Mouse (Mus musculus) forebrain, embryonic 14.5 days (tissue): ENCODE data around the gene Egln2. TPM values are rescaled to one million over a fixed set of nuclear protein-coding genes. Genes with fewer than 3 reads are reported as not detected.

Experiments
- ATAC-seq: fragments of 200-750 bp; cut with Nextera tagmentation; 2 replicates; pipeline ENCODE4 v1.8.0; 2017; ENCODE audit warnings: mild to moderate bottlenecking, moderate library complexity
- DNase-seq: peaks from one replicate; pipeline ENCODE4 v3.0.0-alpha.2; 2015; ENCODE audit warnings: low spot score
- H3K27ac ChIP-seq: fragments of 300-500 bp; sonication (generic); 2 replicates; pipeline ENCODE4 v1.5.1; 2014; ENCODE audit warnings: low read depth, mild to moderate bottlenecking, control low read depth, low read length, moderate library complexity
- H3K27me3 ChIP-seq: fragments of 300-500 bp; sonication (generic); replicated peaks from 2 replicates; pipeline ENCODE4 v1.6.1; 2014; ENCODE audit warnings: low read length, control low read depth, mixed read lengths; ENCODE audit not compliant: control insufficient read depth, insufficient read depth
- H3K36me3 ChIP-seq: fragments of 300-500 bp; sonication (generic); 2 replicates; pipeline ENCODE4 v1.6.1; 2014; ENCODE audit warnings: low read length, control low read depth; ENCODE audit not compliant: control insufficient read depth, insufficient read depth
- H3K4me1 ChIP-seq: fragments of 300-500 bp; sonication (generic); 2 replicates; pipeline ENCODE4 v1.6.1; 2014; ENCODE audit warnings: antibody characterized with exemption, low read length, control low read depth; ENCODE audit not compliant: control insufficient read depth, insufficient read depth
- H3K4me2 ChIP-seq: fragments of 300-500 bp; sonication (generic); 2 replicates; pipeline ENCODE4 v1.6.1; 2014; ENCODE audit warnings: mild to moderate bottlenecking, control low read depth, low read length
- H3K4me3 ChIP-seq: fragments of 300-500 bp; sonication (generic); 2 replicates; pipeline ENCODE4 v1.5.1; 2014; ENCODE audit warnings: low read depth, low read length, control low read depth
- H3K9ac ChIP-seq: fragments of 300-500 bp; sonication (generic); 2 replicates; pipeline ENCODE4 v1.6.1; 2014; ENCODE audit warnings: mild to moderate bottlenecking, low read length, control low read depth, moderate library complexity
- H3K9me3 ChIP-seq: fragments of 300-500 bp; sonication (generic); replicated peaks from 2 replicates; pipeline ENCODE4 v1.6.1; 2016; ENCODE audit warnings: low read length, control low read depth, mixed read lengths; ENCODE audit not compliant: control insufficient read depth
- WGBS: fragments of 180-500 bp; shearing (Covaris S2); extraction: QIAGEN DNeasy Blood & Tissue Kit; methylation state at CpG from one replicate; pipeline ENCODE4 v1.1.7; 2014; 5-methylcytosine and 5-hydroxymethylcytosine counted together
- microRNA counts: library from miRNA; unstranded; fragments of <30 nt; microRNA quantifications from one replicate; lab custom pipeline; 2016
- microRNA-seq: library from miRNA; unstranded; fragments of <30 nt; microRNA quantifications from one replicate; pipeline ENCODE4, GENCODE M21; 2016
- polyA plus RNA-seq: library from polyadenylated mRNA; unstranded; fragments of >200 nt; fragmentation: Nextera tagmentation; extraction: Ambion mirVana; gene quantifications from 2 replicates; pipeline ENCODE4 v1.2.1, GENCODE M21; 2014

Egln2 gene
- polyA plus RNA-seq, 1 experiment from 2014 or later = 42.2 TPM

GRCm38 (mm10) chr7:27111987-27112386, 54.6 kb downstream of the Egln2 start:
- Histone ChIP-seq H3K9me3 (no peaks in the 10 kb centered on the region), H3K27ac (no peak overlapping the region), H3K36me3 (no peaks in the 10 kb centered on the region), H3K27me3 (no peaks in the 10 kb centered on the region), H3K9ac (no peak overlapping the region), H3K4me3 (no peak overlapping the region), H3K4me2 (no peak overlapping the region), H3K4me1 (no peaks in the 10 kb centered on the region)
- no peak for ATAC-seq
- 84% methylated on average over 3 of the region's 3 CpGs for WGBS
- no peak for DNase-seq

GRCm38 (mm10) chr7:27111038-27111437, 55.6 kb downstream of the Egln2 start:
- no peak for DNase-seq

GRCm38 (mm10) chr7:27110327-27110726, 56.3 kb downstream of the Egln2 start:
- H3K4me2 ChIP-seq = no peak overlapping the region
- DNase-seq = no peak
- no peak overlapping the region for H3K27ac ChIP-seq
- H3K9ac ChIP-seq = no peak overlapping the region
- no peaks in the 10 kb centered on the region for H3K36me3 ChIP-seq
- no peak for ATAC-seq
- H3K4me1 ChIP-seq = no peaks in the 10 kb centered on the region
- H3K4me3 ChIP-seq = no peak overlapping the region
- no peaks in the 10 kb centered on the region for H3K27me3 ChIP-seq
- H3K9me3 ChIP-seq = no peaks in the 10 kb centered on the region

More at GRCm38 (mm10) chr7:27111038-27111437, 55.6 kb downstream of the Egln2 start:
- Histone ChIP-seq H3K9ac (no peak overlapping the region), H3K36me3 (no peaks in the 10 kb centered on the region), H3K9me3 (no peaks in the 10 kb centered on the region), H3K4me2 (no peak overlapping the region), H3K27ac (no peak overlapping the region), H3K27me3 (no peaks in the 10 kb centered on the region), H3K4me3 (no peak overlapping the region), H3K4me1 (no peaks in the 10 kb centered on the region)
- 96% methylated on average over 1 of the region's 1 CpGs for WGBS
- no peak for ATAC-seq

MicroRNA genes within 50 kb of the gene (microRNA counts, 519-probe panel; counts per million panel counts)
- not detected for microRNA mmu-miR-1191 (lab: Ali Mortazavi, UCI)

Small RNAs within 50 kb of the gene (microRNA-seq; reads per million reads assigned to microRNA genes)
- 0.79 reads per million for gene Mir1191
- not detected for gene Mir3101

Other genes with a start within 250 kb of the Egln2 start
- gene Cyp2a22, start 227.4 kb downstream of the Egln2 start, polyA plus RNA-seq = not detected in 2 replicates
- not detected in 2 replicates for gene Cyp2a12, start 137.7 kb downstream of the Egln2 start, polyA plus RNA-seq
- gene Cyp2f2, start 46.9 kb downstream of the Egln2 start, polyA plus RNA-seq = not detected in 2 replicates
- 0.28 TPM in 1 of 2 replicates, not detected in the other for gene Cyp2t4, start 13.1 kb downstream of the Egln2 start, polyA plus RNA-seq
- gene Rab4b, start 12.1 kb upstream of the Egln2 start, polyA plus RNA-seq = 69.8 and 75.8 TPM in 2 replicates
- gene Gm21983, start 14.3 kb upstream of the Egln2 start, polyA plus RNA-seq = not detected in 2 replicates
- 11.9 and 15.6 TPM in 2 replicates for gene Mia, start 14.4 kb upstream of the Egln2 start, polyA plus RNA-seq
- gene BC024978, start 29.0 kb upstream of the Egln2 start, polyA plus RNA-seq = 2.8 and 3.2 TPM in 2 replicates
- 264 and 273 TPM in 2 replicates for gene Snrpa, start 29.5 kb upstream of the Egln2 start, polyA plus RNA-seq
- gene Itpkc, start 61.9 kb upstream of the Egln2 start, polyA plus RNA-seq = 4.4 and 6.5 TPM in 2 replicates
- gene Coq8b, start 66.2 kb upstream of the Egln2 start, polyA plus RNA-seq = 21.1 and 22.9 TPM in 2 replicates
- gene Numbl, start 91.6 kb upstream of the Egln2 start, polyA plus RNA-seq = 22.9 and 28.6 TPM in 2 replicates
- 8.0 and 11.0 TPM in 2 replicates for gene Ltbp4, start 170.9 kb upstream of the Egln2 start, polyA plus RNA-seq
- 52.4 and 66.4 TPM in 2 replicates for gene Shkbp1, start 189.2 kb upstream of the Egln2 start, polyA plus RNA-seq
- 0.38 TPM in 1 of 2 replicates, not detected in the other for gene Gm20479, start 190.6 kb upstream of the Egln2 start, polyA plus RNA-seq